22 mouse cellular contexts compared by ENCODE assay signal in the genomic region with DNA sequence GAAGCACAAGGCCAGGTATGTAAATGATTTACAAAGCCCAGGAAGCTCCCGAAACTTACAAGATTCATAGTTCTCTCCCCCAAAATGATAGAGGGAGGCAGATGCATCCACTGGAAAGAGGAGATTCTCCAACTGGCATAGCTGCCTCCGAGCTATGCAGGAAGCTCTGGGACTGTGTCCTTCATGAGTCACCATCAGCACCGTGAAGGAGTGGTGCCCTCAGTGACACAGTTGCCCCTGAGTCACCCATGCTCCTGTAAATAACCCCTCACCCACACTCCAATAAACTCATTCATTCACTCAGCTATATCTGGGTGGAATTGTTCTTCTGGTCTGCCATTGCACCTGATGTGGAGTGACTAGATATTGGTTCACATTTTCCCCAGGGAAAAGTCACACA.
DNase-seq lines count a peak whose midpoint lies in the region; ATAC-seq and TF ChIP-seq lines count a peak whose summit lies in the region.
"Had no signal": no experiment of that assay in that cellular context is flagged by ENCODE, and none has a peak within 500 bp of the region (broad histone marks: within the 10 kb centered on the region; RNA-seq: fewer than 3 reads in every experiment).

No protein-coding gene starts in this region.

- no peak for ATAC-seq in forebrain, embryonic 16.5 days
- ATAC-seq: activated CD4-positive, CD25-positive, alpha-beta regulatory T cell, adult 4 months; CD4-positive, CD25-positive, alpha-beta regulatory T cell, adult 4 months; forebrain, embryonic 14.5 days; intestine, postnatal 0 days had no signal

- H3K4me2 ChIP-seq in forebrain, embryonic 16.5 days (ENCODE audit: low read length), result no peak overlapping the region
- H3K4me2 ChIP-seq: heart, embryonic 11.5 days; hindbrain, embryonic 12.5 days; hindbrain, embryonic 15.5 days had no signal

- no peaks in the 10 kb centered on the region for H3K36me3 ChIP-seq in forebrain, embryonic 10.5 days (replicated peaks)
- H3K36me3 ChIP-seq in forebrain, embryonic 16.5 days (ENCODE audit: control insufficient read depth, insufficient read depth), result no peaks in the 10 kb centered on the region
- H3K36me3 ChIP-seq: hindbrain, embryonic 12.5 days; hindbrain, embryonic 15.5 days had no signal

- no peak overlapping the region for H3K9ac ChIP-seq in forebrain, embryonic 16.5 days (replicated peaks; ENCODE audit: low read depth, low read length)
- H3K9ac ChIP-seq: hindbrain, embryonic 12.5 days; hindbrain, embryonic 15.5 days had no signal

- H3K4me3 ChIP-seq in forebrain, embryonic 10.5 days, result no peak overlapping the region
- no peak overlapping the region for H3K4me3 ChIP-seq in forebrain, embryonic 16.5 days (replicated peaks; ENCODE audit: low read length)
- H3K4me3 ChIP-seq in layer of hippocampus, adult 2 months, result no peak overlapping the region
- H3K4me3 ChIP-seq: hindbrain, embryonic 12.5 days; hindbrain, embryonic 15.5 days had no signal

- H3K4me1 ChIP-seq in forebrain, embryonic 10.5 days, result peaks cover 5% of the 10 kb centered on the region
- no peaks in the 10 kb centered on the region for H3K4me1 ChIP-seq in forebrain, embryonic 16.5 days (replicated peaks; ENCODE audit: control insufficient read depth, insufficient read depth, low read length)

- no peak for TF ChIP-seq CTCF in layer of hippocampus, adult 2 months (conservative IDR thresholded peaks at IDR 0.05)

- H3K27me3 ChIP-seq in forebrain, embryonic 10.5 days (ENCODE audit: poor library complexity, severe bottlenecking), result no peaks in the 10 kb centered on the region
- no peaks in the 10 kb centered on the region for H3K27me3 ChIP-seq in forebrain, embryonic 16.5 days (replicated peaks; ENCODE audit: control insufficient read depth, insufficient read depth, low read length)
- H3K27me3 ChIP-seq: hindbrain, embryonic 12.5 days; hindbrain, embryonic 15.5 days had no signal

- DNase-seq in adrenal gland, adult (ENCODE audit: inconsistent age in 2 of 2, low spot score in 1 of 2), result peak; percentile 20 to 66
- no peak for DNase-seq in adrenal gland, postnatal 10 days
- DNase-seq in forebrain, embryonic 10.5 days (ENCODE audit: extremely low spot score, low spot score), result peak; percentile 0
- DNase-seq in adrenal gland, postnatal 14 days, result peak; percentile 22
- no peak for DNase-seq in Muller cell, postnatal 12 days (ENCODE audit: inconsistent ontology term)
- DNase-seq in layer of hippocampus, adult 2 months (ENCODE audit: low spot score in 2 of 2), result no peak
- DNase-seq: cerebellum, adult 11 months; cerebellum, adult 2 months; cerebellum, adult 9-11 months; cerebellum, postnatal 25 days; embryo, embryonic 11 days; gastrocnemius, postnatal 25 days; heart, adult 18-20 months; kidney, adult 2 months had no signal

- no peak overlapping the region for H3K27ac ChIP-seq in forebrain, embryonic 10.5 days
- no peak overlapping the region for H3K27ac ChIP-seq in forebrain, embryonic 16.5 days (ENCODE audit: low read length)
- H3K27ac ChIP-seq in layer of hippocampus, adult 2 months, result no peak overlapping the region
- H3K27ac ChIP-seq: hindbrain, embryonic 12.5 days; hindbrain, embryonic 15.5 days had no signal

- 88% methylated on average over 3 of the region's 3 CpGs for WGBS in forebrain, embryonic 10.5 days
- 96% methylated on average over 3 of the region's 3 CpGs for WGBS in forebrain, embryonic 16.5 days

- no peaks in the 10 kb centered on the region for H3K9me3 ChIP-seq in forebrain, embryonic 10.5 days
- no peaks in the 10 kb centered on the region for H3K9me3 ChIP-seq in forebrain, embryonic 16.5 days (ENCODE audit: control insufficient read depth, low read length)
- H3K9me3 ChIP-seq: hindbrain, embryonic 12.5 days; hindbrain, embryonic 15.5 days had no signal

Comparison
In these comparisons a context has a peak if more than half of its experiments do, and no peak if none do; other contexts are left out.
1. DNase-seq: peak in adrenal gland, adult (2 of 2), forebrain, embryonic 10.5 days (single experiment) and adrenal gland, postnatal 14 days (single experiment); none in adrenal gland, postnatal 10 days (single experiment), Muller cell, postnatal 12 days (single experiment) and layer of hippocampus, adult 2 months (0 of 2).